Mouse (Mus musculus): ENCODE results near the gene Zfp641. TPM values are rescaled to one million over a fixed set of nuclear protein-coding genes. Genes with fewer than 3 reads are reported as not detected.

The Zfp641 gene
- 8.0 and 9.8 TPM in 2 replicates for polyA plus RNA-seq (2015; fragmentation: Nextera tagmentation; extraction: Ambion mirVana)

DNA sequence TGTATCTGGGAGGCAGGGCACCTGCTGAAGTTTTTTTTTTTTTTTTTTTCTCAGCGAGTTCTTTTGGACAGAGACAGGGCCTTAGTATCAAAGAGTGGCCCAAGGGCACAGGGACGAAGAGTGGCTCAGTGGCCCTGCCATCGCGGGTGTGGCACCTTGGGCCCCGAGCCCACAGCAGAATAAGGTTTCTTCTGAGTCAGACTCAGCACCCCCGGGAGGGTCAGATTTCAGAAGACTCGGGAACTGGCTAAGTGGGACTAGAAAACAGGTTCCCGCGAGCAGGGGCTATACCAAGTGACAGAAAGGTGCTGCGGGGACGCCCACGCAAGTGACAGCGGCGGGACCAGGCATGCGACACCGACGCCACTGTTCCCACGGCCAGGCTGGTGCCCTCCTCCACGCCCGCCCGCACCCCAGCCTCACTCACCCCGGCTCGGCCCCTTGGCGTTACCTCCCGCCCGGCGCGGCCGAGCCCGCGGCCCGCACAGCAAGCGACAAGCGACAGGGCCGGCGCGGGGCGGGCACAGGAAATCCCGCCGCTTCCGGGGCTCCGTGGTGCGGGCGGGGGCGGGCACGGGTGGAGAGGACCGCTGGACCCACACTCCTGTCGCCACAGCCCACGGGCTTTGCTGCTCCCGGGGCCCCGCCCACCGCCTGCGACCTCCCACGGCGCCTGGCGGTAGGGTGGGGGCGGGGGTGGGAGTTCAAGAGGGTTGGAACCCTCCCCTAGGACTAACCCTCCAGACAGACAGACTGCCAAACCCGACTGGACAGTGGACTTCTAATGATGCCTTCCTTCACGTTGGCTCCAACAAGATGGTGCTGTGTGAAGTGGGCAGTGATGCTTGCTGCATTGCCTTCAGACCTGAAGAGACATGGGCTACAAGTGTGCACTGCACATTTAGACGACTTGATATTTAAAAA lies at the start of gene Zfp641:
Zfp641 (minus strand) TSS at position 534 of the 924 bp plus-strand sequence.

DNA sequence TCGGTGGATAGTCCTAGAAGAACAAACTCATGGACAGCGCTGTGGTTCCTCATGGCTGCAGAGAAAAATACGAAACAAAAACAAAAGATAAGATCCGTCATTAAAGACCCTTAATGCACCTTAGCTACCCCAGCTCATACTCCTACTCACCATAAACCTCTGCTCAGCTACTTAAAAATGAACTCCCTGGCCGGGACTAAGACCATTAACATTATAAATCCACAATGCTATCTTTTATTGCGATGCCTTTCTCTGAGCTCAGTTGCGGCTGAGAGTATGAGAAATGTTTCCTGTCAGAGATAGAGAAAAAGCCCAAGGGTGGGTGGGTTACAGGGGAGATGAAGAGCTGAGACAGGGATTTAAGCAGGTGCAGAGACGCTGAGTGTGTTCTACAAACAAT lies 44.9 kb upstream of the Zfp641 start, which contains the start of gene Olfr284:
Olfr284 (minus strand) TSS at position 101 of the 400 bp plus-strand sequence.

DNA sequence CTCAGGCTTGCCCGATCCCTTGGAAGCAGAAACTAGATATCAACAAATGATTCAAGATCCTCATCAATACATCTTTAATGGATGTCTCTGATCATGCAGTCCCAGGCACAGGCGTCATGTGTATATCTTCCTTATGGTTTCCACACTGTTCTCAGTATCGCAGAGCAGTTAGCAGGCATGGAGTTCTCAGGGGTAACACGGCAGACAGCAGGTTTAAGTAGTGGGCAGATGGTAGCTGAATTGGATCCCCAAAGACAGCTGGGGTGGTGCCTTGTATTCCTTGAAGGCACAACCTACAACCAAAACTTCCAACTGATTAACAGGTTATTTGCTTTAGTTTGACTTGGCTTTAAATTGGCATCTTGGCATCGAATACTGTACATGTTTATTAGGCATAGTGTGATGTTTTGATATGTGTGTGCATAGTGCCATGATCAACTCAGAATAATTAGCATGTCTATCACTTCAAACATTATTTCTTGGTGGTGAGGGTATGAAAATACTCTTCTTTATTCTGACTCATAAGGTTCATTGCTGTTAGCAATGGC lies 21.3 kb upstream of the Zfp641 start, which contains the start of gene Olfr285:
Olfr285 (minus strand) TSS at position 177 of the 548 bp plus-strand sequence.

DNA sequence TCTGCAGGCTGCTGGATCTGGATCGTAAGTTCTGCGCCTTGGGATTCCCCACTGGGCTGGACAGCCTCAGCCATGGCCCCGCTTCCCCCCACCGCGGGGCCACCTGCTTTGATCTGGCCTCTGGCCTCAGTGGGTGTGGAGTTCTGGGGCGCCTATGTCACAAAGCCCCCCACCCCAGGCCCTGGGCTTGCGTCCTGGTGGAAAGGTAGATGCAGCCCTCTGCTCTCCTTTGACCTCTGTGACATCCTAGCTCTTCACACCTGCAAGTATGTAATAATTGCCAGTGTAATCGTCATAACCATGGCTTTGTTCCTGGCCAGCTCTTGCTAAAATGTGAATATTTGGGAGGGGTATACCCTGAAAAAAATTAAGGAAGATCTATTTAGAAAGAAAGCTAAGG lies 38.8 kb downstream of the Zfp641 start, which contains the start of gene H1fnt:
H1fnt (minus strand) TSS at position 101 of the 400 bp plus-strand sequence.

Other genes starting within 250 kb of the Zfp641 start
- gene Pfkm, start 203.6 kb downstream of the Zfp641 start, polyA plus RNA-seq (2015; fragmentation: Nextera tagmentation; extraction: Ambion mirVana) = 93.8 and 101 TPM in 2 replicates
- 12.5 and 13.7 TPM in 2 replicates for gene Senp1, start 202.4 kb downstream of the Zfp641 start, polyA plus RNA-seq (2015; fragmentation: Nextera tagmentation; extraction: Ambion mirVana)
- gene Asb8, start 130.5 kb downstream of the Zfp641 start, polyA plus RNA-seq (2015; fragmentation: Nextera tagmentation; extraction: Ambion mirVana) = 58.5 and 60.2 TPM in 2 replicates
- 106 and 120 TPM in 2 replicates for gene Ccdc184, start 129.0 kb downstream of the Zfp641 start, polyA plus RNA-seq (2015; fragmentation: Nextera tagmentation; extraction: Ambion mirVana)
- gene Olfr288, start 100.6 kb downstream of the Zfp641 start, polyA plus RNA-seq (2015; fragmentation: Nextera tagmentation; extraction: Ambion mirVana) = 0.36 TPM in 1 of 2 replicates, not detected in the other
- 0.45 TPM in 1 of 2 replicates, not detected in the other for gene Gm44579, start 75.2 kb downstream of the Zfp641 start, polyA plus RNA-seq (2015; fragmentation: Nextera tagmentation; extraction: Ambion mirVana)
- gene Olfr287, start 75.1 kb downstream of the Zfp641 start, polyA plus RNA-seq (2015; fragmentation: Nextera tagmentation; extraction: Ambion mirVana) = 6.5 TPM in 2 replicates
- gene Olfr286, start 61.7 kb downstream of the Zfp641 start, polyA plus RNA-seq (2015; fragmentation: Nextera tagmentation; extraction: Ambion mirVana) = not detected in 2 replicates
- not detected in 2 replicates for gene H1fnt, start 38.9 kb downstream of the Zfp641 start, polyA plus RNA-seq (2015; fragmentation: Nextera tagmentation; extraction: Ambion mirVana)
- not detected in 2 replicates for gene Olfr285, start 21.2 kb upstream of the Zfp641 start, polyA plus RNA-seq (2015; fragmentation: Nextera tagmentation; extraction: Ambion mirVana)
- gene Olfr284, start 44.8 kb upstream of the Zfp641 start, polyA plus RNA-seq (2015; fragmentation: Nextera tagmentation; extraction: Ambion mirVana) = not detected in 2 replicates
- gene Olfr283, start 84.8 kb upstream of the Zfp641 start, polyA plus RNA-seq (2015; fragmentation: Nextera tagmentation; extraction: Ambion mirVana) = not detected in 2 replicates
- gene Olfr282, start 135.1 kb upstream of the Zfp641 start, polyA plus RNA-seq (2015; fragmentation: Nextera tagmentation; extraction: Ambion mirVana) = not detected in 2 replicates
- gene Olfr281, start 156.4 kb upstream of the Zfp641 start, polyA plus RNA-seq (2015; fragmentation: Nextera tagmentation; extraction: Ambion mirVana) = 0.14 TPM in 1 of 2 replicates, not detected in the other
- gene OR5BS1P, start 173.7 kb upstream of the Zfp641 start, polyA plus RNA-seq (2015; fragmentation: Nextera tagmentation; extraction: Ambion mirVana) = not detected in 2 replicates
- not detected in 2 replicates for gene Lalba, start 186.6 kb upstream of the Zfp641 start, polyA plus RNA-seq (2015; fragmentation: Nextera tagmentation; extraction: Ambion mirVana)
- not detected in 2 replicates for gene Olfr279, start 196.2 kb upstream of the Zfp641 start, polyA plus RNA-seq (2015; fragmentation: Nextera tagmentation; extraction: Ambion mirVana)
- 80.5 and 87.7 TPM in 2 replicates for gene Kansl2, start 238.1 kb upstream of the Zfp641 start, polyA plus RNA-seq (2015; fragmentation: Nextera tagmentation; extraction: Ambion mirVana)